Mouse (Mus musculus) liver, embryonic 14.5 days (tissue): ENCODE data around the gene Hip1. TPM values are rescaled to one million over a fixed set of nuclear protein-coding genes. Genes with fewer than 3 reads are reported as not detected.
A peak's percentile ranks its signal among the peaks of the same experiment; 100 is the strongest.

Experiments
- ATAC-seq: fragments of 200-750 bp; cut with Nextera tagmentation; 2 replicates; pipeline ENCODE4 v1.8.0; 2017; ENCODE audit warnings: moderate number of reproducible peaks, mild to moderate bottlenecking, moderate library complexity; ENCODE audit not compliant: insufficient read depth
- DNase-seq, 3 experiments: peaks; one replicate each; pipeline ENCODE4 v3.0.0-alpha.2; 2012 to 2013; ENCODE audit warnings: low read depth in 3 of 3, low spot score in 3 of 3
- H3K27ac ChIP-seq: fragments of 300-500 bp; sonication (generic); 2 replicates; pipeline ENCODE4 v1.5.1; 2014; ENCODE audit warnings: moderate library complexity, mild to moderate bottlenecking, control low read depth, inconsistent platforms
- H3K27me3 ChIP-seq: fragments of 300-500 bp; sonication (generic); 2 replicates; pipeline ENCODE4 v1.6.1; 2014; ENCODE audit warnings: mild to moderate bottlenecking, low read length, moderate library complexity; ENCODE audit not compliant: control insufficient read depth, insufficient read depth
- H3K36me3 ChIP-seq: fragments of 300-500 bp; sonication (generic); replicated peaks from 2 replicates; pipeline ENCODE4 v1.6.1; 2014; ENCODE audit warnings: low read depth; ENCODE audit not compliant: control insufficient read depth, insufficient read depth
- H3K4me1 ChIP-seq, 2 experiments: fragments of 200-500 bp in 1 of 2; fragments of 300-500 bp in 1 of 2; sonication (generic) in 1 of 2; replicated peaks; 2 replicates each; pipeline ENCODE4 v1.6.1; 2012 to 2014; ENCODE audit warnings: antibody characterized with exemption in 1 of 2, inconsistent platforms in 1 of 2, low read length in 1 of 2; ENCODE audit not compliant: control insufficient read depth in 2 of 2, insufficient read depth in 2 of 2
- H3K4me2 ChIP-seq: fragments of 300-500 bp; sonication (generic); 2 replicates; pipeline ENCODE4 v1.6.1; 2014; ENCODE audit warnings: low read depth, mild to moderate bottlenecking, control low read depth, moderate library complexity
- H3K4me3 ChIP-seq, 2 experiments: fragments of 200-500 bp in 1 of 2; fragments of 300-500 bp in 1 of 2; sonication (generic) in 1 of 2; 2 replicates each; pipeline ENCODE4 v1.5.1; 2012 to 2014; ENCODE audit warnings: low read depth in 2 of 2, low read length in 2 of 2, mild to moderate bottlenecking in 2 of 2, control low read depth in 1 of 2, inconsistent platforms in 1 of 2, moderate library complexity in 1 of 2; ENCODE audit not compliant: insufficient read depth in 1 of 2
- H3K9ac ChIP-seq: fragments of 300-500 bp; sonication (generic); replicated peaks from 2 replicates; pipeline ENCODE4 v1.6.1; 2014; ENCODE audit warnings: mild to moderate bottlenecking, control low read depth, moderate library complexity
- H3K9me3 ChIP-seq: fragments of 300-500 bp; sonication (generic); 2 replicates; pipeline ENCODE4 v1.6.1; 2016; ENCODE audit warnings: low read length, mixed read lengths; ENCODE audit not compliant: control insufficient read depth
- CTCF ChIP-seq: IDR thresholded peaks from 2 replicates; pipeline ENCODE4 v1.5.1; 2016; ENCODE audit warnings: antibody characterized with exemption, low read depth, control low read depth
- EP300 ChIP-seq: IDR thresholded peaks from 2 replicates; pipeline ENCODE4 v1.6.1; 2016; ENCODE audit warnings: antibody characterized with exemption, low read depth
- WGBS: fragments of 180-500 bp; shearing (Covaris S2); extraction: QIAGEN DNeasy Blood & Tissue Kit; methylation state at CpG from one replicate; pipeline ENCODE4 v1.1.7; 2014; ENCODE audit not compliant: insufficient replicate concordance; 5-methylcytosine and 5-hydroxymethylcytosine counted together
- polyA plus RNA-seq, 2 experiments: library from polyadenylated mRNA; depleted of rRNA in 1 of 2; stranded (reverse) in 1 of 2; unstranded in 1 of 2; fragments of >200 nt; fragmentation: Nextera tagmentation in 1 of 2; extraction: Ambion mirVana in 1 of 2; gene quantifications; 2 replicates each; pipeline versions ENCODE4 v1.2.1 to v1.2.3; 2012 to 2014

The Hip1 gene
- polyA plus RNA-seq, 2 experiments: 2.2 to 2.8 TPM

DNA sequence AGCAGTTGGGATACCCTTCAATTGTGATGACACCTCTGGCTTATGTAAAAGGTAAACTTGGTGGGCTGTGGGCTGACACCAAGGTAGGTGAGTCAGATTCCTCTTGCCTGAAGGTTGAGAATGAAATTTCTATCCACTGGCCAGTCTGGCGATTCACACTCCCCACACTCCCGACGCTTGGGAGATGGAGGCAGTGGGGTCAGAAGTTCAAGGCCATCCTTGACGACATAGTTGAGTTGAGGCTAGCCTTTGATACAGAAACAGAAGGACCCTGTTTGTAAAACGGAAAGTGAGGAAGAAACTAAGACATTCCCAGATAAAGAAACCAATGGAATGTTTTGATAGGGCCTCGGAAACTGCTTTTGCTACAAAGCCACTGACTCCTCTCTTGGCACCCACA, 145.5 kb downstream of the Hip1 start:
- TF ChIP-seq CTCF (no peak), EP300 (no peak)
- no peak overlapping the region for H3K4me3 ChIP-seq
- peaks cover 9 to 10% of the 10 kb centered on the region in 2 experiments for H3K4me1 ChIP-seq
- 53% methylated on average over 6 of the region's 6 CpGs for WGBS
- no peak overlapping the region for H3K27ac ChIP-seq
- no peaks in the 10 kb centered on the region for H3K36me3 ChIP-seq
- H3K4me2 ChIP-seq: no peak overlapping the region
- ATAC-seq (no peak), DNase-seq (no peak)
- H3K9ac ChIP-seq: no peak overlapping the region
- no peaks in the 10 kb centered on the region for H3K27me3 ChIP-seq
- no peaks in the 10 kb centered on the region for H3K9me3 ChIP-seq

DNA sequence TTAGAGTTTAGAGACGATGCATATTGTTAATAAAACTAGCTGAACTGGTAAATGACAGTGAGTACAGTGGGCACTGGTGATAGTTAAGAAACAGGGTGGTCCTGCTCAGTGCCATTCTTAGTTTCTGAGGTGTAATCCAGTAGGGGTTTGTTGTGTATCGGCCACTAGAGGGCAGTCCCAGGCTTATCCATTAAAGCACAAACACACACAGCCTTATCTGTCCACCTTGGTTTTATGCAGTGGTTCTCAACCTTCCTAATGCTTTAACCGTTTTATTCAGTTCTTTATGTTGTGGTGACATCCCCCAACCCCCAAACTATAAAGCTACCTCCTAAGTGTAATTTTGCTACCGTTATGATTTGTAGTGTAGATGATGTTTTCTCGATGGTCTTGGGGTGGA, 149.1 kb downstream of the Hip1 start:
- Histone ChIP-seq H3K9ac (no peak overlapping the region), H3K9me3 (no peaks in the 10 kb centered on the region), H3K27me3 (no peaks in the 10 kb centered on the region), H3K4me2 (no peak overlapping the region), H3K36me3 (peaks cover 8% of the 10 kb centered on the region), H3K4me1 (peaks cover 14% of the 10 kb centered on the region in 2 experiments), H3K4me3 (no peak overlapping the region), H3K27ac (no peak overlapping the region; the same call in 1 of the 2 replicates)
- WGBS: 33% methylated on average over 5 of the region's 5 CpGs
- DNase-seq: peak; percentile 57 to 64 (median 61)
- no peak for ATAC-seq
- peak; percentile 82 for TF ChIP-seq CTCF
- TF ChIP-seq EP300: peak; percentile 29; the same call in 1 of the 2 replicates

DNA sequence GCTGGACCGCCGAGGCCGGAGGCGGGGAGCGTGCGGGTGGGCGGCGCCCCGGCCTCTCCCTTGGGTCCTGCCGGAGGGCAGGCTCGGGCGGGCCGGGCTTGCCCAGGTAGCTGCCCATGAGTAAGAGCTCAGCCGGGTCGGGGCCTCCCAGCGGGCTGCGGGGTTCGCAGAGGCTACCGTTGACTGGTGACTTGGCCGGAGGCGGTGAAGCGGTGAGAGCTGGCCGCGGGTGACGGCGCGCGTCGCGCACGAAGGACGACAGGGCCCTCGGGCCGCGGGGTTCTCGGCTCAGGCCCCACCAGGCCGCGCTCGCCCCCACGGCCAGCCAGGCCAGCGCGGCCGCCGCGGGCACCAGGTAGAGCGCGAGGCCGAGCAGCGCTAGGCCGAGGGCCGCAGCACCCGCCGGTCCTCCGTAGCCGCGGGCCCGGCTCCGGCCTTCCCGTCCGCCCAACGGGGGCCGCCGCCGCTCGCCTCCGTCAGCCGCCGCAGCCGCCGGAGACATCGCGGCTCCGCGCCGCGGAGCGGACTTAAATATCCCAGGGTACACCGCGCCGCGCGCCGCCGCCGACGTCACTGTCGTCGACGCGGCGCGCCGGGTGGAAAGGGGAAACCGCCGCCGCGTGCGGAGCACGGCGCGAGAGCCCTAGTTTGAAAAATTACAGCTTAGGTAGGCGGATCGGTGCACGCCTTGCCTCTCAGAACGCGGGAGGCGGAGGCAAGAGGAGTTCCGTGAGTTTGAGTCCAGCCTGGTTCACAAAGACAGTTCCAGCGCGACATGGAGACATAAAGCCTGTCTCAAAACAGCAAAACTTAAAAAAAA, 150.7 kb downstream of the Hip1 start, which contains the start of gene Pom121:
TSS of gene Pom121 (minus strand) at position 543 of the 820 bp plus-strand sequence.
- under 1% methylated on average over 95 of the region's 110 CpGs for WGBS
- H3K27ac ChIP-seq: peak within 1 kb of the TSS; percentile 76
- H3K4me1 ChIP-seq: peaks cover 14% of the 10 kb centered on the region in 2 experiments
- peak within 1 kb of the TSS; percentile 87 for H3K4me2 ChIP-seq
- DNase-seq (peak; percentile 75 to 78 (median 78)), ATAC-seq (peak; percentile 91)
- H3K9me3 ChIP-seq: no peaks in the 10 kb centered on the region
- H3K4me3 ChIP-seq: peak within 1 kb of the TSS; percentile 91
- no peak for TF ChIP-seq EP300
- TF ChIP-seq CTCF: no peak
- H3K27me3 ChIP-seq: no peaks in the 10 kb centered on the region
- H3K9ac ChIP-seq: peak within 1 kb of the TSS; percentile 95
- H3K36me3 ChIP-seq: peaks cover 21% of the 10 kb centered on the region

DNA sequence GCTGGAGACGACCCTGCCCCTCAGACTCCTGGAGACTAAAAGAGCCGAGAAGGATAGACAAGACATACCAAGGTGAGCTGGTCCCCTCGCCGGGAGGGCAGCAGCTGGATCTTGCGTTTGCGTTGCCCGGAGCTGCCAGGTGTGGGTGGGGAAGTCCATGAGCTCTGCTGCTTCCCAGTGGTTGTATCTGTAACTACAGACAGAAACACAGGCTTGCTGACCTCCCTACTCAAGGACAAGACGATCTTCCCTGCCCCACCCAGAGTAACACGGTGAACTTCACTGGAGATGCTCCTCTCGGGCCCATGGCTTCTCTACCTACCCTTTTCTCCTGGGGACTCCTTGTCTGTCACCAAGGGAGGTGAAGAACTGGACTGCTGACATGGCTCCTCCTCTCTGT, 161.1 kb downstream of the Hip1 start:
- DNase-seq (no peak), ATAC-seq (no peak)
- Histone ChIP-seq H3K27me3 (no peaks in the 10 kb centered on the region), H3K4me3 (no peak overlapping the region), H3K9ac (no peak overlapping the region), H3K4me2 (no peak overlapping the region), H3K27ac (no peak overlapping the region), H3K9me3 (no peaks in the 10 kb centered on the region), H3K36me3 (peaks cover 82% of the 10 kb centered on the region), H3K4me1 (no peaks in the 10 kb centered on the region)
- WGBS: 80% methylated on average over 10 of the region's 10 CpGs
- TF ChIP-seq EP300: no peak
- TF ChIP-seq CTCF: no peak

DNA sequence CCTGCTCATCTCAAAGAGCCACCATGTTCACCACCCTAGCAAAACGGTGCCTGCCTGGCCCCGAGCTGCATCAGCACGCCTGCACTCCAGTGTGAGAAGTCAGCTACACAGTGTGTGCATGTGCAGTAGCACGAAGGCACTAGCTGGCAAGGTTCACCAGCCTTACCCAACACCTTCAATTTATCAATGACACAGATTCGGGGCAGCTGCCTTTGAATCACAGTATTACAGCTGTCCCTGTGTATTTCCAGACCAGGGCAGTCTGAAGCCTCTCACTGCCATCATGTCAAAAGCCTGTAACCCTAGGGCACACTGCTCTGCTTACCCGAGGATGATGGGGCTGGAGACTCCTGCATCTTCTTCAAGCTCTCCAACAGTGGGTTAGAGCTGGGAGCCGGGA, 162.2 kb downstream of the Hip1 start:
- 75% methylated on average over 7 of the region's 7 CpGs for whole genome bisulfite sequencing
- no peak overlapping the region for H3K4me2 ChIP-seq
- no peak for TF ChIP-seq EP300
- no peak for TF ChIP-seq CTCF
- ATAC-seq (no peak), DNase-seq (no peak)
- no peaks in the 10 kb centered on the region for H3K4me1 ChIP-seq
- H3K4me3 ChIP-seq: no peak overlapping the region
- no peaks in the 10 kb centered on the region for H3K9me3 ChIP-seq
- no peak overlapping the region for H3K9ac ChIP-seq
- H3K27ac ChIP-seq: no peak overlapping the region
- H3K27me3 ChIP-seq: no peaks in the 10 kb centered on the region
- H3K36me3 ChIP-seq: peaks cover 81% of the 10 kb centered on the region
